Mouse (Mus musculus): ENCODE measurements around the gene Pex5l.

Gene Pex5l

DNA sequence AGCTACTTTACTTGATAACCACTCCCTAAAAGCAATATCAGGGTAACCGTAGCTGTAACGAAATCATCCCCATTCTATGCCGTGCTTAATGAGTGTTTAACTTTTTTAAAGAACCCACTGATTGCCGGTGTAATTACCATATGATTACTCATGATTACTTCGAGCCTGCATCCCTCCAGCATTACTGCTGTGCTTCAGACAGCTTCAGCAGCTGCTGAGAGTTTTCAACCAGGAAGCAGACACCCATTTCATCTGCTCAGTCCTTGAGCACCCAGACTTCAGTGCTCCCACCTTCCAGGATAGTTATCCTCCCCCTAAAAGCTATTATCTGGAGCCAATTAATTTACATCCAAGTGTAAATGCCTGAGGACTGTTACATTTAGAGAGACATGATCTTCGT, 218.9 kb downstream of the Pex5l start:
- no peak for DNase-seq

DNA sequence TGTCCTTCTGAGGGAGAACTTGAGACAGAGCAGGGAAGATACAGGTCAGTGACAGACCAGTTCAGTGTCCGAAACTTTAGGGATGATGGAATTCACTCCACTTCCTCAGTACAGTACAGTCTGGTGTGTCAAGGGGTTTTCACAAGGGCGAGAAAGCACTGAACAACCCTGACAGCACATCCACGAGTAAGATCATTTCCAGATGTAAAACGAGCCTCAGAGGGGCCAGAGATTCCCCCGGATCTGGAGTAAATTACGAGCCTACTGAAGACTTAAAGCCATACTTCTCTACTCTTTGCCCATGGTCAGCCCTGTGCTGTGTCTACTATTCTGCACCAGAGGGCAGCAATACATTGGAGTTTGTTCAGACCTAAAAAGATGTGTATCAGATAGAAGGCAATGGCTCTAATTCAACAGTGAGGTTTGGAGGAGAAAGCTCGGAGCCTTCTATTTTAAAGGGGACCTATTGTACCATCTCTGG, 232.9 kb downstream of the Pex5l start:
- peak; percentile 15 for DNase-seq

DNA sequence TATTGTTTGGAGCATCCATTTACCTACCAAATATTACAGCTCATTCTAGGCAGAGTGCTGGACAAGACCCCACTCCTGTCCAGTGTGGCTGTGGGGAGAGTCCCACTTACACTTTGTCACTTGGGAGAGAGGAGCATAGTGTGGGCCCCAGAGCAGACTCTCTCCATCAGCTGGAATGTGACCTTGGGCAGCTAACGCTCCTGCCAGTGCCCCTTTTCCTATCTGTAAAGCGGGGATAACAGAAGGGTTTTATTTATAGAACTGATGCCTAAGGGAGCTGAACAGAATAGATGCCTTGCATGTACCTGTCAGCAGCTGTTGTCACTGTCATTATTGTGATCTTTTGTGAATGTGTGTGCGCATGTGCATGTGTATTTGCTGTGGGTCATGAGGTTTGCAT, 234.6 kb downstream of the Pex5l start:
- no peak for DNase-seq

DNA sequence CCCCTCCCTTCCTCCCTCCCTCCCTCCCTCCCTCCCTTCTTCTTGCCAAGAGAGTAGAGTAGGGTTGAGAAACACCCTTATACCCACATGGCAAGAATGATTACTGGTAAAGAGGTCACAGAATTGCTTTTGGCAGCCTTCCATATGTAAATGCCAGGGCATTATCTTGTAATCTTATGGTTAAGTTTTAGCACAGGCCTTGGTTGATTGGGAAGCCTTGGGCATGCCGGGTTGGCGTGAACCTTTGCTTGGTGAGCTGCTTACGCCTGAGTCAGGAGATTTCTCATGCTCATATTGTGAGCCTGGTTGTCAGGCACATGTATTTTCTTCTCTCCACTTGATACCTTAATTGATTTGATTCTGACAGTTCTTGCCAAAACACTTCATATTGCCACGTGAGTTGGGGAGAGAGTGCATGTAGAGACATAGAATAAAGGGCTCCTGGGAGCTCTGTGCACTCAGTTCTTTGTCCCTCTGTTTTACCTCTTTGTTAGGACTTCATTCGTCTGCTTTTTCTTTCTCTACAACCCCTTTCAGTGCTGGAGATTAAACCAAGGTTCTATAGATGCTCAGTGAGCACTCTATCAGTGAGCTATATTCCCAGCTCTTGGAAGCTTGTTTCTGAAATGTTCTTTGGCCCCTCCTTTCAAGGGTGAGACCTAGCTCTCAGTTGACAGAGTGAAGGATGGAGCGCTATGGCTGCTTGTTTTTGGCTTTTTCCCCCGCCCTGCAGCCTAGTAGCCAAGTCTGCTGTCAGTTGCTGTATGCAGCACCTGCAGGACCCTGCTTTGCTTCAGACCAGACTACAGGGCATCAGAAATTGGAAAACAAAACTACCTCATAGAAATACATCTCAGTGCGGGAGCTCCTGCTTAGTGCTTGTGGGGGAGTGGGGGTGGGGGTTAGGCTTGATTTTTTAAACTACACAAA, 236.9 kb downstream of the Pex5l start:
- no peak for DNase-seq

DNA sequence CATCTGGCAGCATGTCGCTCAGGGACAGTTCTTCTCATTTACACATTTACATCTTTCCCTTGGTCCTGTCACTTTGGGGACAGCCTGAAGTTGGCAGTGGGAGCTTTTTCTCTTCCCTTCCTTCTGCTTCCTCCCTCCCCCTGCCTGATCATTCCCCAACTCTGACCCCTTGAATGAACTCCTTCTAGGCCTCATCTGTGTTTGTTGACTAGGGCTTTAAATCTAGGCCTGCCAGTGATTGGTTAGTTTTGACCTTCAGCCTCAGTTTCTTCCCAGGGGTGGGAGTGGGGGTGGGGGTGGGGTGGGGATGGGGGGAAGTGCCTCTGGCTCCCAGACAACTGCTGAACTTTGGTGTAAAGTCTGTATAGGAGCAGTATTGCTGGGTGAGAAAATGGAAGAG, 238.4 kb downstream of the Pex5l start:
- no peak for DNase-seq

DNA sequence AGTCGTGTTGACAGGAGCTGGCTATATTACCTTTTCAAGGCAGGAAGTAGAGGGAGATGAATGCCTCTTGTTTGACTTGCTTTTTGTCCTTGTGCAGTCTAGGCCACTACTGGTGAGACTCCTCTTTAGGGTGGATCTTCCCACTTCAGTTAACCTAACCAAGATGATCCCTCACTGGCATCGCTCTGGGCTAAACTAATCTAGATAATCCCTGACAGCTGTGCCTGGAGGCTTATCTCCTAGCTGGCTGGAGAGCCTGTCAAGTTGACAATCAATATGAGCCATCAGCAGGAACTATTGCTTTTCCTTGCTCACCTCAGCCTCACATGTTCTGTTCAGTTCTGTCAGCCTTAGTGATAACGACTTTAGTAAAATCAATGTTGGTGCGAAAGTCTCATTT, 239.6 kb downstream of the Pex5l start:
- DNase-seq = no peak
